Mouse (Mus musculus) forebrain, postnatal 0 days (tissue): ENCODE results near the gene Ntng2. TPM values are rescaled to one million over a fixed set of nuclear protein-coding genes. Genes with fewer than 3 reads are reported as not detected.

ENCODE experiments used
- ATAC-seq: fragments of 200-750 bp; cut with Nextera tagmentation; 2 replicates; pipeline ENCODE4 v1.8.0; 2017; ENCODE audit warnings: mild to moderate bottlenecking, moderate library complexity
- DNase-seq: peaks from one replicate; pipeline ENCODE4 v3.0.0-alpha.2; 2015
- H3K27ac ChIP-seq: fragments of 300-500 bp; sonication (generic); 2 replicates; pipeline ENCODE4 v1.5.1; 2014; ENCODE audit warnings: low read depth, mild to moderate bottlenecking, antibody characterized with exemption, low read length, moderate library complexity, mixed read lengths
- H3K27me3 ChIP-seq: fragments of 300-500 bp; sonication (generic); 2 replicates; pipeline ENCODE4 v1.6.1; 2014; ENCODE audit warnings: mild to moderate bottlenecking, low read length, mixed read lengths; ENCODE audit not compliant: insufficient read depth
- H3K36me3 ChIP-seq: fragments of 300-500 bp; sonication (generic); 2 replicates; pipeline ENCODE4 v1.6.1; 2014; ENCODE audit warnings: mild to moderate bottlenecking, moderate library complexity; ENCODE audit not compliant: insufficient read depth
- H3K4me1 ChIP-seq: fragments of 300-500 bp; sonication (generic); 2 replicates; pipeline ENCODE4 v1.6.1; 2014; ENCODE audit warnings: antibody characterized with exemption; ENCODE audit not compliant: insufficient read depth
- H3K4me2 ChIP-seq: fragments of 300-500 bp; sonication (generic); 2 replicates; pipeline ENCODE4 v1.6.1; 2014; ENCODE audit warnings: low read depth, mild to moderate bottlenecking, moderate library complexity
- H3K4me3 ChIP-seq: fragments of 300-500 bp; sonication (generic); 2 replicates; pipeline ENCODE4 v1.5.1; 2014; ENCODE audit warnings: low read depth, low read length, mixed read lengths
- H3K9ac ChIP-seq: fragments of 300-500 bp; sonication (generic); 2 replicates; pipeline ENCODE4 v1.6.1; 2014; ENCODE audit warnings: mild to moderate bottlenecking
- H3K9me3 ChIP-seq: fragments of 300-500 bp; sonication (generic); 2 replicates; pipeline ENCODE4 v1.6.1; 2016; ENCODE audit warnings: low read length
- CTCF ChIP-seq: sonication (generic); IDR thresholded peaks from 2 replicates; pipeline ENCODE4 v1.5.1; 2016; ENCODE audit warnings: antibody characterized with exemption, control low read depth, low read depth
- WGBS: fragments of 180-500 bp; shearing (Covaris S2); extraction: QIAGEN DNeasy Blood & Tissue Kit; methylation state at CpG from one replicate; pipeline ENCODE4 v1.1.7; 2014; 5-methylcytosine and 5-hydroxymethylcytosine counted together
- polyA plus RNA-seq: library from polyadenylated mRNA; unstranded; fragments of >200 nt; fragmentation: Nextera tagmentation; extraction: Ambion mirVana; gene quantifications from 2 replicates; pipeline ENCODE4 v1.2.1, GENCODE M21; 2015
- total RNA-seq: library from RNA; depleted of rRNA; stranded (reverse); fragments of >200 nt; gene quantifications from 2 replicates; pipeline ENCODE4 v1.2.3, GENCODE M21; 2014

The Ntng2 gene
- total and polyA plus RNA-seq, 2 experiments from 2014 or later, result 8.6 to 33.0 TPM

DNA sequence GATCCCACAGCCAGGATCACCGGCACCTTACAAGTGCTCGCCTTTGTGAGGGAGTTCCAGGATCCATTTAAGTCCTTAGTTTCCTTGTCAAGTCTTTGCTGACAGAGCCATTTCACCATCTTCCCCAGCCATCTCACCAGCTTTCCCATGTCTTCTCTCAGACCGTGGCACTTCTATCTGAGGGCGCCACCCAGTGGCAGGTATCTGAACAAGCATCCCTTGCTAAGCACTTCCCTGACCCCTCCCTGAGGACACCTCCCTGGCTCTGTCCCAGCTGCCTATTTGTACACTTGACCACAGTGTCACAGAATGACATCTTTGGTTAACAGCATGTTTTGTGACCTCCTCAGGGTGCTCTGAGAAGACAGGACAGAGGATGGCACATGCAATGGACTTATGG lies 15.2 kb downstream of the Ntng2 start:
- H3K9ac ChIP-seq, result no peak overlapping the region
- DNase-seq (peak; percentile 37), ATAC-seq (no peak)
- 0 out of 2 replicates have a peak, but pooled peaks cover 3% of the 10 kb centered on the region for H3K4me1 ChIP-seq
- no peak overlapping the region for H3K27ac ChIP-seq
- peak; percentile 69 for TF ChIP-seq CTCF
- no peaks in the 10 kb centered on the region; the same call in 1 of the 2 replicates for H3K27me3 ChIP-seq
- H3K9me3 ChIP-seq, result no peaks in the 10 kb centered on the region
- no peak overlapping the region for H3K4me2 ChIP-seq
- no peak overlapping the region for H3K4me3 ChIP-seq
- WGBS, result 21% methylated on average over 4 of the region's 4 CpGs
- H3K36me3 ChIP-seq, result no peaks in the 10 kb centered on the region

DNA sequence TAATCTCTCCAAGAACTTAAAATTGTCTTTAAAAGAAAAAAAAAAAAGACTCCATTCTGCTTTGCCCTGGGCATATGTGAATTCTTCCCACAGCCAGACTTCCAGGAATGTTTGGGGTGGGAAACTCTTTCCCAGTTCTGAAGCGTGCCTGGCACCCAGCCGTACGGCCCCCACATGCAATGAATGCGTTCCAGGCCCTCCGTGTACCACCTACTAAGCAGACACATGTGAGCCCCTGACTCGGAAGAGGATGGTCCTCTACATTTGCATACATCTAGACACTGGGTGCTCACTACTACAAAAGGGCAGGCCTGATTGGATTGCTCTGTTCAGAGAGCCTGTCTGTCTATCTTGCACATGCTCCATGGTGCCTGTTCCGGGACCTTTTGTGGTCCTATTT lies 17.0 kb downstream of the Ntng2 start:
- Histone ChIP-seq H3K4me2 (no peak overlapping the region), H3K36me3 (no peaks in the 10 kb centered on the region), H3K27me3 (no peaks in the 10 kb centered on the region; the same call in 1 of the 2 replicates), H3K27ac (no peak overlapping the region), H3K4me3 (no peak overlapping the region), H3K9ac (no peak overlapping the region), H3K4me1 (0 out of 2 replicates have a peak, but pooled peaks cover 3% of the 10 kb centered on the region), H3K9me3 (no peaks in the 10 kb centered on the region)
- ATAC-seq, result no peak
- no peak for TF ChIP-seq CTCF
- DNase-seq, result no peak
- 60% methylated on average over 7 of the region's 7 CpGs for WGBS

DNA sequence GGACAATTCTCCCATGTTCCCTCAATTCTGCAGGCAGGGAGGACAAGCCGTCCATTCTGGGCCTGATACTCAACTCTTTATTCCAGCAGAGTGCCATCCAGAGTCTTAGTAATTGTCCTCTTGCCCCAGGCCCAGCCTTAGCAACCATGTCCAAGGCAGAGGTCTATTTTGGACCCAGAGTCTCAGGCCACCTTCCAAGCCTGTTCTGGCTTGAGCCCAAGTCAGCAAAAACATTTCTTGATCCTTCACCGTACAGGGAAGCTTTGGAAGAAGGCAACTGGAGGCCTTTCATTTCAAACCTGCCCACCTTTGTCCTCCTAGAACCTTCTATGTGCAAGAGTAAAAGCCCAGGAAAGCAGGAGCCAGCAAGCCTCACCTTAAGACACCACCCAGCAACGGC lies 17.8 kb downstream of the Ntng2 start:
- DNase-seq (no peak), ATAC-seq (no peak)
- Histone ChIP-seq H3K9me3 (no peaks in the 10 kb centered on the region), H3K36me3 (no peaks in the 10 kb centered on the region), H3K27ac (no peak overlapping the region), H3K27me3 (no peaks in the 10 kb centered on the region), H3K4me2 (no peak overlapping the region), H3K9ac (no peak overlapping the region), H3K4me3 (no peak overlapping the region), H3K4me1 (0 out of 2 replicates have a peak, but pooled peaks cover 3% of the 10 kb centered on the region)
- TF ChIP-seq CTCF, result no peak
- WGBS, result 69% methylated on average over 3 of the region's 3 CpGs

DNA sequence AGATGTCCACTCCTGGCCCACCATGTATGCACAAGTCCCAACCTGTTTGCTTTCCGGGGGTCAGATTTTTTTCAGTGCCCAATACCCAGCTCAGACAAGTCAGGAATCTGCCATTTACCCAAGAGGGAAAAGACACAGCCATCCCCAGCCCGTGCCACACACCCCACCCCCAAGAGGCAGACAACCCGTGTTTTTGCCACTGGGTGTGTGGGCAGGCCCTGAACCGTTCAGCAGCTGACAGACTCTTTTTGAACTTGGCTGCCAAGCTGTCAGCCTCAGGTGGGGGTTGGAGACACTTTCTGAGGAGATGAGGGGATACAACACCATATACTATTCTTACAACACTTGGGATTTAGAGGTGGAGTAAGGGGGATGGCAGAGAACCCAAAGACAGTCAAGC lies 18.8 kb downstream of the Ntng2 start:
- ATAC-seq, result no peak
- Histone ChIP-seq H3K27me3 (no peaks in the 10 kb centered on the region), H3K4me1 (0 out of 2 replicates have a peak, but pooled peaks cover 3% of the 10 kb centered on the region), H3K9me3 (no peaks in the 10 kb centered on the region), H3K4me3 (no peak overlapping the region), H3K36me3 (no peaks in the 10 kb centered on the region), H3K9ac (no peak overlapping the region), H3K27ac (no peak overlapping the region), H3K4me2 (no peak overlapping the region)
- no peak for TF ChIP-seq CTCF
- no peak for DNase-seq
- 62% methylated on average over 4 of the region's 4 CpGs for WGBS

DNA sequence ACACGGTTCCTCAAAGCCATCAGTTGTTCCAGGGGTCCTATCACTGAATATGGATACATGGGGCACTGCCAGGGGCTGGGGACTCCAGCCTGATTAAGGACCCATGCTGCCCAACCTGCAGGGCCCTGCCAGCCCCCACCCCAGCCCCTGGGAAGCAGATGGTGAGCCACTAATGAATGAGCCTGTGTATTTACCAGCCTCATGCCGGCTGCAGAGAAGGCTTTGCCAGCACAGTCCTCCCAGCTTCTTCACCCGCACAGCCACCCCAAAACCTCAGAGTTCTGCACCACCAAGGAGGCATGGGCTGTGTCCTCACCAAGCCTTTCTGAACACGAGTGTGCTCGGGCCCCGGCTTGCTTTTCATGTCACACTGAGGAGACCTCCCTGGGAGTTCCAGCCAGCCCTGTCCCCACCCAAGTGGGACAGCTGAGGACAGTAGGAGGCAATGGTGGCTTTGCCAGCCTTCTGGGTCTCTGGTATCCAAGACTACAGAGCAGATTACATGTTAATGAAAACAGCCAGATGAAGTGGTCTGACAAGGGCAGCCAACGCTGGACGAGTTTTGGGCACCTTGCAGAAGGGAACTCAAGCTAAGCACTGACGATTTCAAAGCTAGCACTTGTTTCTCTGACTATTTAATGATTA lies 22.5 kb downstream of the Ntng2 start:
- 36% methylated on average over 9 of the region's 9 CpGs for WGBS
- Histone ChIP-seq H3K36me3 (no peaks in the 10 kb centered on the region), H3K27me3 (no peaks in the 10 kb centered on the region), H3K4me2 (no peak overlapping the region), H3K9me3 (no peaks in the 10 kb centered on the region), H3K9ac (no peak overlapping the region), H3K27ac (0 out of 2 replicates have a peak overlapping the region, but pooled peaks have one; percentile 24), H3K4me3 (no peak overlapping the region), H3K4me1 (0 out of 2 replicates have a peak, but pooled peaks cover 3% of the 10 kb centered on the region)
- DNase-seq (peak; percentile 48), ATAC-seq (peak; percentile 83)
- no peak for TF ChIP-seq CTCF

DNA sequence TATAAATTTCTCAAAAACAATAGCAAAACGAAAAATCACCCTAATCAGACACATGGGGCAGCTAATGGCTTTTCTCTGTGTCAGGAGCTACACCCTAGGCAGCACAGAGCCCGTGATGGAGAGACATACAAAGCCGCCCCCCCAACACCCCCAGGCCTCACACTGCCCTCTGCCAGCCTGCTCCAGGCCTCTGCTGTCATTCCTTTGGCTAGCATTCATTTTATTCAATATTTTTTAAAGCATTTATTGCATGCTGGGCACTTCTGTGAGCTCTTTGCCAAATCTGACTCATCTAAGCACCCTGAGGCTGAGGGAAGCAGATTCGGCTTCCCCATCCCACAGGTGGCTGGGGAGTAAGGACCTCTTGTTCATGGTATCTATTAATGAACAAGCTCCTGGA lies 26.1 kb downstream of the Ntng2 start:
- no peak for DNase-seq
- no peak overlapping the region for H3K4me3 ChIP-seq
- ATAC-seq, result no peak
- no peak overlapping the region for H3K4me2 ChIP-seq
- H3K9ac ChIP-seq, result no peak overlapping the region
- H3K27me3 ChIP-seq, result no peaks in the 10 kb centered on the region
- TF ChIP-seq CTCF, result no peak
- no peaks in the 10 kb centered on the region for H3K4me1 ChIP-seq
- no peak overlapping the region for H3K27ac ChIP-seq
- WGBS, result 56% methylated on average over 4 of the region's 4 CpGs
- no peaks in the 10 kb centered on the region for H3K9me3 ChIP-seq
- no peaks in the 10 kb centered on the region for H3K36me3 ChIP-seq

DNA sequence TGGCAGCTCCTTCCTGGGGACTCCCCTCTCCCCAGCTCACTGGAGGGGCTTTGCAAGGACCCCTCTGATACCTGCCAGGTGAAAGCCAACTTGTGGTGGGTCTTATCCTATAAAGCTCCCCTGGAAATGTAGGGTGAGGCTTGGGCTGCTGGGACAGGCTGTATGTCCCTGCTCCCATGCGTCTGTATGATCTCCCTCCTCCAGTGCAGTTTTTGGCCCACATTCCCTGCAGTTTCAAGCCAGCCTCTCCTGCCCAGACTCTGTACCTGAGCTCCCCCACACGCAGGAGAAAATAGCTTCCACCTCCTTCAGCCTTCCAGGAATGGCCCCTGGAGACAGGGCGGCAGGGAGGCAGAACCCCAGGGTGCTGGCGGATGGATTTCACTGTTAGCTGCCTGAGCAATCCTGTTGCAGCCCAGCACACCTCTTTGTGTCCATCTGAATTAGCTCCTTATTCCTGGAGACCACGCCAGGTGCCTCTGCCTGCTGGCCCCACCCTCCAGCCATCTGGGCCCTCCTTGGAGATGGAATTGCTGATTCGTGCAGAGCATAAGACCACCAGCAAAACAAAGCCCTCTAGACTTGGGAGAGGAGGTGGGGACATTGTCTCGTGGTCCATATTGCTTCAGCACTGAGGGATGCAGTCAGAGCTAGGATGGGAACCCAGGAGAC lies 29.1 kb downstream of the Ntng2 start:
- TF ChIP-seq CTCF, result no peak
- H3K4me1 ChIP-seq, result no peaks in the 10 kb centered on the region
- no peak overlapping the region for H3K4me2 ChIP-seq
- ATAC-seq, result no peak
- H3K4me3 ChIP-seq, result no peak overlapping the region
- no peak overlapping the region for H3K9ac ChIP-seq
- H3K36me3 ChIP-seq, result no peaks in the 10 kb centered on the region
- no peaks in the 10 kb centered on the region for H3K9me3 ChIP-seq
- no peaks in the 10 kb centered on the region for H3K27me3 ChIP-seq
- H3K27ac ChIP-seq, result no peak overlapping the region
- DNase-seq, result no peak
- WGBS, result 37% methylated on average over 7 of the region's 7 CpGs
